Mouse (Mus musculus): ENCODE results near the gene Fkbp2. TPM values are rescaled to one million over a fixed set of nuclear protein-coding genes. Genes with fewer than 3 reads are reported as not detected.
A peak's percentile ranks its signal among the peaks of the same experiment; 100 is the strongest.

Fkbp2 gene
- polyA plus RNA-seq, 1 experiment from 2014 or later = 101 TPM

DNA sequence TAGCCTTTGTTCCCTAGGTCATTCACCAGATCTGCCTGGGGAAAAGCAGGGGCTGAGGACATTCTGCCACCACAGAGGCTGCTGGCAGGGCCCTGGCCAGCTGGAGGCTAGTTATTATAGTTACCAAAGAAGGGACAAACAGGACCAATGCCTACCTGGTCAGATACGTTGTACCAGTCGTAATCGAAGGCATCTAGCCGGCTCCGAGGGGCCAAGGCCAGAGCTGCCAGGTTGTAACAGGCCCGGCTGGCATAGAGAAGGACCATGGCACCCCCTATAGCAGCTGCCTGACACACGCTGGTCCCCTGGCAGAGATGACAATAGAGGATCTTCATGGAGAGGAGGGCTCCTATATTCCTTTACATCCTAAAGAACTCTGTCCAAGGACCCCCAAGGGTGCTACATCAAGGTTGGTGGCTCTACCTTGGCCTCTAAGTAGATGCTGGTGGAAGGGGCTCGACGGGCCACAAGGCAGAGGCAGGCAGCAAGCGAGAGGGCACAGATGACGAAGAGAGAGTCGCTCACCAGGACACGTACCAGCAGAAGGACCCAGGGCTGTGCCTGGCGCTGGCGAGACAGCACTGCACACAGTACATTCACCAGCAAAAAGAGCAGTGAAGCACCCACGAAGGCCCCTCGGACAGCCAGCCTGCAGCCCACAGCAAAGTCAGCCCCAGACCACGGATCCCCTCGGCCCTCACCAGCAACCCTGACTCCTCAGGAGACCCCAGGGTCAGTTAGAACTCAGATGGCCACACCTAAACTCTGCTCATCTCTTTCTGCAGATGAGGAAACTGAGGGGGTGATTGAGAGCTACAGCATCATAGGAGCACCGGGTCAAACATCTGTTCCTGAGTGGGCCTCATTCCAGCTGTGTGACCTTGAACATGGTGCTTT lies 40.9 kb downstream of the Fkbp2 start:
- ATAC-seq = no peak
- H3K4me2 ChIP-seq (ENCODE audit: low read length) = peak overlapping the region; percentile 99
- H3K36me3 ChIP-seq (ENCODE audit: control insufficient read depth, insufficient read depth) = no peaks in the 10 kb centered on the region
- H3K4me1 ChIP-seq (replicated peaks; ENCODE audit: control insufficient read depth, insufficient read depth, low read length) = peaks cover 34% of the 10 kb centered on the region
- no peak overlapping the region for H3K27ac ChIP-seq (ENCODE audit: low read length)
- no peak overlapping the region for H3K4me3 ChIP-seq (replicated peaks; ENCODE audit: low read length)
- WGBS = 87% methylated on average over 20 of the region's 20 CpGs
- peaks cover 19% of the 10 kb centered on the region for H3K27me3 ChIP-seq (replicated peaks; ENCODE audit: control insufficient read depth, insufficient read depth, low read length)
- no peak overlapping the region for H3K9ac ChIP-seq (replicated peaks; ENCODE audit: low read depth, low read length)
- no peaks in the 10 kb centered on the region for H3K9me3 ChIP-seq (ENCODE audit: control insufficient read depth, low read length)

DNA sequence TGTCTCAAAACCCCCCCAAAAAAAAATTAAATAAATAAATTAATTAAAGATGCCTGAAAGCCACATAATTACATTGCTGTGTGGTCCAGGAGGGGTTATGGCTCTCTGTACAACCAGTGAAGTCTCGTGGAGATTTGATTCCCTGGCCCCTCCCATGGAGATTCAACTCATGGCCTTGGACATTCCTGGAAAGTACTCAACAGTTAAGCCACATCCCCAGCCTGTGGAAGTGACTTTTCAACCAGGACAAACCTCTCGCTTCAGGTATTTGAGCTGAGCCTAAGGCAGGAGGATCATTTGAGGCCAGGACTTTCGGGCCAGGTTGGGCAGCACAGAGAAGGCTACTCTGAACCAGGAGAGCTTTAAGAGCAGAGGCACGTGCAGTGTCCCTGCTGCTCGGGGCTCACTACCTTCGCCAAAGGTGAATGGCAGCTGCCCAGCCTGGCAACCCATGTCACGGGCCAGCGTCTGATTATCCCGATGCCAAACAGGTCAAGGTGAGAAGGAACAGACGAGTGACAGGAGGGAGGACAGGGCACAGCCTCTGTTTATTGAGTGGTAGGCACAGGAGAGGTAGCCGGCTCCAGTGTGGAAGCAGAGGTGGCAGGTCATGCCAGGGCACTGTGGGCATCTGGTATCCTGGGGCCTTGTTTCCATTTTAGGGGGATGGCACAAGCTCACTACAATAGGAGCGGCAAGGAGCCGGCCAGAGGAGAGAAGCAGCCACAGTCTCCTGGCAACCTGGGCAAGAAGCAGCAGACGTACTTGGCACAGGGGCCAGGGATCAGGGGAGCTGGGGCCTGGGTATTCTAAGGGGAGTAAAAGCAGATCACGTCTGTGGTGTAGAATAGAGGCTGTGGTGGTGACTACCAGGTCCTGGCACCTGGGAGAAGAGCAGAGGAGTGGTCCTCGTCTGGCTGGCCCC lies 42.5 kb downstream of the Fkbp2 start:
- H3K27me3 ChIP-seq (replicated peaks; ENCODE audit: control insufficient read depth, insufficient read depth, low read length) = peaks cover 34% of the 10 kb centered on the region
- no peaks in the 10 kb centered on the region for H3K36me3 ChIP-seq (ENCODE audit: control insufficient read depth, insufficient read depth)
- H3K9me3 ChIP-seq (ENCODE audit: control insufficient read depth, low read length) = no peaks in the 10 kb centered on the region
- no peak overlapping the region for H3K4me2 ChIP-seq (ENCODE audit: low read length)
- no peak for ATAC-seq
- no peak overlapping the region for H3K4me3 ChIP-seq (replicated peaks; ENCODE audit: low read length)
- peaks cover 42% of the 10 kb centered on the region for H3K4me1 ChIP-seq (replicated peaks; ENCODE audit: control insufficient read depth, insufficient read depth, low read length)
- WGBS = 74% methylated on average over 16 of the region's 16 CpGs
- no peak overlapping the region for H3K9ac ChIP-seq (replicated peaks; ENCODE audit: low read depth, low read length)
- no peak overlapping the region for H3K27ac ChIP-seq (ENCODE audit: low read length)

DNA sequence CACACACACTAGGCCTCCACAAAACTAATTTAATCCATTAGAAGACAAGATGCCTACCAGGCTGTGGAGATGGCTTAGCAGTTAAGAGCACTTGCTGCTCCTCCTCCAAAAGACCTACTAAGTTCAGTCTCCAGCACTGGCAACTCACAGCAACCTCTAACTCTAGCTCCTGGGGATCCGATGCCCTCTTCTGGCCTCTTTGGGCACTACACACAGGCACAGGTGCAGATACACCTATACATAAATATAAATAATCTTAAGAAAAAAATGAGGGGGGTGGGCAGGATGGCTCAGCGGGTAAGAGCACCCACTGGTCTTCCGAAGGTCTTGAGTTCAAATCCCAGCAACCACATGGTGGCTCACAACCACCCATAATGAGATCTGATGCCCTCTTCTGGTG lies 44.0 kb downstream of the Fkbp2 start:
- no peak for ATAC-seq
- no peaks in the 10 kb centered on the region for H3K9me3 ChIP-seq (ENCODE audit: control insufficient read depth, low read length)
- peaks cover 39% of the 10 kb centered on the region for H3K4me1 ChIP-seq (replicated peaks; ENCODE audit: control insufficient read depth, insufficient read depth, low read length)
- no peak overlapping the region for H3K4me3 ChIP-seq (replicated peaks; ENCODE audit: low read length)
- H3K27ac ChIP-seq (ENCODE audit: low read length) = no peak overlapping the region
- 23% methylated on average over 3 of the region's 3 CpGs for WGBS
- H3K9ac ChIP-seq (replicated peaks; ENCODE audit: low read depth, low read length) = no peak overlapping the region
- no peak overlapping the region for H3K4me2 ChIP-seq (ENCODE audit: low read length)
- no peaks in the 10 kb centered on the region for H3K36me3 ChIP-seq (ENCODE audit: control insufficient read depth, insufficient read depth)
- H3K27me3 ChIP-seq (replicated peaks; ENCODE audit: control insufficient read depth, insufficient read depth, low read length) = peaks cover 46% of the 10 kb centered on the region

DNA sequence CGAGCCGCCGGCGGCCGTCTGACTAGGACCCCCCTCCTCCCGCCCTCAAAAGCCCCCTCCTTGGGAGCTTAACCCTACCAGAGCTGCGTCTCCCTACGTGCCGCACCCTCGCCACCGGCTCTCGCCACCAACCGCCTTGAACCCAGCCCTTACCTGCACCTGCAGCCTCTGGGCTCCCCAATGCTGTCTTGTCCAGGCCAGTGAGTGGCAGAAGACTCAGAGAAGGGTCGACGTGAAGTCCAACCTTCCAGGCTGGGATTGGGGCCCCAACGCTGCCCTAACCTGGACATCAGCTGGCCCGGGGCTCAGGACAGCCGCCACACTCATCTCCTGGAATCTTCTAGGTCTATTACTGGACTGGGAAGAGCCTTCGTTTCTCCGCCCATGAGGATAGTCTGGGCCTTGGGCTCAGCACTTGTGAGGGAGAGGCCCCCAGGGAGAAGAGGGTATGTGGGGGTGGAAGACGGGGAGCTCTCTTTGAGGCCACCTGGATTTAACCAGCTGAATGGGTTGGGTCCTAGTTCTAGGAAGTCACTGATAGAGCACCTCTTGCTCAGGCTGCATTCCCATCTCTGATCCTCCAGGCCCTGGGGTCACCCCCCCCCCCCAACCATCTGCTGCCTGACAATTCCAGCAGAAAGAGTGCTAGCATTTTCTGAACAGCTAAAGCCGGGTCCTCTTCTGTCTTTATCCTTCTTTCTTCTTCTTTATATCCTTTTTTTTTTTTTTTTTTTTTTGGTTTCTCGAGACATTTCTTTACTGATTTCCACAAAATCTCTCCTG lies 45.9 kb downstream of the Fkbp2 start, which contains the start of gene Kcnk4:
Kcnk4 (minus strand) TSS at position 321 of the 783 bp plus-strand sequence.
- Histone ChIP-seq H3K4me3 (replicated peaks; ENCODE audit: low read length) (peak within 1 kb of the TSS; percentile 47), H3K27me3 (replicated peaks; ENCODE audit: control insufficient read depth, insufficient read depth, low read length) (peaks cover 56% of the 10 kb centered on the region), H3K27ac (ENCODE audit: low read length) (no peak within 1 kb of the TSS), H3K4me2 (ENCODE audit: low read length) (peak within 1 kb of the TSS; percentile 65), H3K4me1 (replicated peaks; ENCODE audit: control insufficient read depth, insufficient read depth, low read length) (peaks cover 22% of the 10 kb centered on the region), H3K9ac (replicated peaks; ENCODE audit: low read depth, low read length) (peak within 1 kb of the TSS; percentile 60), H3K36me3 (ENCODE audit: control insufficient read depth, insufficient read depth) (no peaks in the 10 kb centered on the region), H3K9me3 (ENCODE audit: control insufficient read depth, low read length) (no peaks in the 10 kb centered on the region)
- 8% methylated on average over 23 of the region's 23 CpGs for WGBS
- ATAC-seq = no peak

DNA sequence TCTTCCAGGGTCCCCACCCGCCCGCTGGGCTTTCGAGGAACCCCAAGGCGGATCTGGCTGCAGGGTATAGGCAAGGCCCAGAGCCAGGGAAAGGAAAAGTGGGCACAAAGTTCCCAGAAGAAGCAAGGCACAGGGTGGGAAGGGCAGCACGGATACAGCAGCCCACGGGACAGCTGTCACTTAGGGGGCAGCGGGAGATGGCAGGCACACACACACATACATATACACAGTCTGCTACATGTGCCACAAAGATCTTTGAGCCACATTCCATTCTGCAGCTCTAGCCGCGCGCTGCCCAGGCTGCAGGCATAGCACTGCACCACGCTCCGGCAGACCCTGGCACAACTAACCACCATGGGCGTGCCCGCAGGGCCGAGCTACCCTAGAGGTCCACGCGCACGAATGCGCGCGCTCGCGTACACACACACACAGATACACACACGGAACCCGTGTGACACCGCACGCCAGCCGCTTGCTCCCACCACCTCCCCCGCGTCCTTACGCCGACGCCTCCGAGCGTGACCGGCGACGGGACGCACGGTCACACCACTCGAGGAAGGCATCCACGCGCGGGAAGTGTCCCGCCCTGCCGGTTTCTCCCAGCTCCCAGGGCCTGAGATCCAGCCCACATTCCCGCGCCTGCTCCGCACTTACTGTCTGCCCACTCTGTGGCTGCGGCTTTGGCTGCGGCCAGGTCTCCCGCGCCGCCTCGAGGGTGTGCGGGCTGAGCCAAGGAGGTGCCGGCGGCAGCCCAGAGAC lies 46.7 kb downstream of the Fkbp2 start:
- H3K4me2 ChIP-seq (ENCODE audit: low read length) = peak overlapping the region; percentile 65
- 1% methylated on average over 57 of the region's 58 CpGs for WGBS
- H3K36me3 ChIP-seq (ENCODE audit: control insufficient read depth, insufficient read depth) = no peaks in the 10 kb centered on the region
- no peak overlapping the region for H3K27ac ChIP-seq (ENCODE audit: low read length)
- peak overlapping the region; percentile 60 for H3K9ac ChIP-seq (replicated peaks; ENCODE audit: low read depth, low read length)
- ATAC-seq = peak; percentile 51
- no peaks in the 10 kb centered on the region for H3K9me3 ChIP-seq (ENCODE audit: control insufficient read depth, low read length)
- peaks cover 59% of the 10 kb centered on the region for H3K27me3 ChIP-seq (replicated peaks; ENCODE audit: control insufficient read depth, insufficient read depth, low read length)
- H3K4me1 ChIP-seq (replicated peaks; ENCODE audit: control insufficient read depth, insufficient read depth, low read length) = peaks cover 14% of the 10 kb centered on the region
- peak overlapping the region; percentile 47 for H3K4me3 ChIP-seq (replicated peaks; ENCODE audit: low read length)

DNA sequence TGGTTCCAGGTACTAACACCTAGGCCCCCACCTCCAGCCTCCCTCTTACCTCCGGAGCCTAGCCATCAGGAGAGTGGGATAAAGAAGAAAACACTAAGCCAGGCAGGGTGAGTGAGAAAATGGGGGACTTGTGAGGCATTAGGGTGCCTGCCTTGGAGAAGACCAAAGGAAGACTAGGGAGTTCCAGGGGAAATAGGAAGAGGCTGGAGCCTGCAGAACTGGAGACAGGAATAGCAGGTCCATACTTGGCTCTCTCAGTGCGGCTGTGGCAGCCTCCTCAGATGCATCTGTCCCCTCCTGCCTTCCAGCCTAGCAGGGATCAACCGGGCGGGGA lies 47.2 kb downstream of the Fkbp2 start:
- Histone ChIP-seq H3K9ac (replicated peaks; ENCODE audit: low read depth, low read length) (no peak overlapping the region), H3K4me2 (ENCODE audit: low read length) (no peak overlapping the region; the same call in 1 of the 2 replicates), H3K4me3 (replicated peaks; ENCODE audit: low read length) (no peak overlapping the region), H3K9me3 (ENCODE audit: control insufficient read depth, low read length) (no peaks in the 10 kb centered on the region), H3K36me3 (ENCODE audit: control insufficient read depth, insufficient read depth) (no peaks in the 10 kb centered on the region), H3K27me3 (replicated peaks; ENCODE audit: control insufficient read depth, insufficient read depth, low read length) (peaks cover 59% of the 10 kb centered on the region), H3K4me1 (replicated peaks; ENCODE audit: control insufficient read depth, insufficient read depth, low read length) (peaks cover 12% of the 10 kb centered on the region), H3K27ac (ENCODE audit: low read length) (no peak overlapping the region)
- no peak for ATAC-seq
- 18% methylated on average over 4 of the region's 4 CpGs for WGBS

DNA sequence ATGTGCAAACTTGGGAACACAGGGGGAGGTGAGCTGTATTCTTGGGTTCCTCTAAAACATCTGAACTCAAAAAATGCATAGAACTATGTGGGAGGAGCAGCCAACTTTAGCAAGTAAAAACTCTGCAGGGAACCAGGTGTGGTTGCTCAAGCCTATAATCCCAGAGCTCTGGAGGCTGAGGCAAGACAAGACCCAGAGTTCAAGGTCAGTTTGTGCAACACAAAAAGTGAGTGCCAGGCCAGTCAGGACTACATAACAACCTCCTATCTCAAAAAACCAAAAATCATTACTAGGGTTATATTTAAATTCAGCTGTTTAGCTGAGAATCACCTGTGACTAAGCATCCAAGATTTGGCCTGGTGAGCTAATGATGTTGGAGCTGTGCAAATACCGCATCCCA lies 48.3 kb downstream of the Fkbp2 start:
- H3K4me1 ChIP-seq (replicated peaks; ENCODE audit: control insufficient read depth, insufficient read depth, low read length) = peaks cover 14% of the 10 kb centered on the region
- H3K4me2 ChIP-seq (ENCODE audit: low read length) = no peak overlapping the region
- WGBS = 39% methylated on average over 1 of the region's 1 CpGs
- peaks cover 68% of the 10 kb centered on the region for H3K27me3 ChIP-seq (replicated peaks; ENCODE audit: control insufficient read depth, insufficient read depth, low read length)
- no peak for ATAC-seq
- H3K9ac ChIP-seq (replicated peaks; ENCODE audit: low read depth, low read length) = no peak overlapping the region
- no peak overlapping the region for H3K27ac ChIP-seq (ENCODE audit: low read length)
- no peaks in the 10 kb centered on the region for H3K36me3 ChIP-seq (ENCODE audit: control insufficient read depth, insufficient read depth)
- H3K4me3 ChIP-seq (replicated peaks; ENCODE audit: low read length) = no peak overlapping the region
- H3K9me3 ChIP-seq (ENCODE audit: control insufficient read depth, low read length) = no peaks in the 10 kb centered on the region

DNA sequence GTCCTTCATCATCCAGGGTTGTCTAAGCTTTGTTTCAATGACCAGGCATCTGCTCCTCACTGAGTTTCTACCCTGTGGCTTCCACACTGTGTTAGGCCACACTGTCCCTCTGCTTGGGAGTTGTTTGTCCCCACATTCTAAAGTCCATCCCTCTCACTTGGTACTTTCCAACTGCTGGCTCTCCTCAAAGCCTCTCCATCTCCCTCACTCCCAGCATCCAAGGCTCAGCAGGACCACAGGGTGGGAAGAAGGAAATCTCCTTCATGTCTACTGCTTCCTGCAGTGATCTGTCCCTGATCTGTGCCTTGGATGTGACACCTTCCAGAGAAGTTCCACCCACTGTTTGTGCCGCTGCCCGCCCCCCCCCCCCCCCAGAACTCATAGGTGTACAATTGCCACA lies 49.3 kb downstream of the Fkbp2 start:
- Histone ChIP-seq H3K4me3 (replicated peaks; ENCODE audit: low read length) (no peak overlapping the region), H3K27ac (ENCODE audit: low read length) (no peak overlapping the region), H3K4me2 (ENCODE audit: low read length) (no peak overlapping the region), H3K9me3 (ENCODE audit: control insufficient read depth, low read length) (no peaks in the 10 kb centered on the region), H3K4me1 (replicated peaks; ENCODE audit: control insufficient read depth, insufficient read depth, low read length) (peaks cover 17% of the 10 kb centered on the region), H3K36me3 (ENCODE audit: control insufficient read depth, insufficient read depth) (no peaks in the 10 kb centered on the region), H3K27me3 (replicated peaks; ENCODE audit: control insufficient read depth, insufficient read depth, low read length) (peaks cover 74% of the 10 kb centered on the region), H3K9ac (replicated peaks; ENCODE audit: low read depth, low read length) (no peak overlapping the region)
- WGBS = 0% methylated on average over 2 of the region's 2 CpGs
- ATAC-seq = no peak

All from forebrain, embryonic 16.5 days (tissue).